Mouse (Mus musculus) ES-E14 (cell line): ENCODE measurements around the gene Gm43720. TPM values are rescaled to one million over a fixed set of nuclear protein-coding genes. Genes with fewer than 3 reads are reported as not detected.
A peak's percentile ranks its signal among the peaks of the same experiment; 100 is the strongest.

ENCODE experiments used
- DNase-seq: peaks from one replicate; pipeline ENCODE4 v3.0.0-alpha.2; 2013; ENCODE audit warnings: low read depth, low spot score
- H3K27ac ChIP-seq: 2 replicates; pipeline ENCODE4 v1.5.1; 2012; ENCODE audit warnings: low read depth, mild to moderate bottlenecking, low read length, moderate library complexity, mixed read lengths; ENCODE audit not compliant: poor library complexity, insufficient read depth, severe bottlenecking
- H3K36me3 ChIP-seq: 2 replicates; pipeline ENCODE4 v1.6.1; 2012; ENCODE audit warnings: mild to moderate bottlenecking, low read length, moderate library complexity, mixed read lengths; ENCODE audit not compliant: control insufficient read depth, poor library complexity, insufficient read depth, severe bottlenecking
- H3K4me1 ChIP-seq, 2 experiments: fragments of 150-350 bp in 1 of 2; sonication (generic) in 1 of 2; 2 replicates each; pipeline ENCODE4 v1.6.1; 2012; ENCODE audit warnings: low read length in 2 of 2, mild to moderate bottlenecking in 1 of 2, mixed read lengths in 1 of 2; ENCODE audit not compliant: control insufficient read depth in 2 of 2, insufficient read depth in 2 of 2, poor library complexity in 1 of 2
- H3K4me3 ChIP-seq, 2 experiments: fragments of 150-350 bp in 1 of 2; sonication (generic) in 1 of 2; 2 replicates each; pipeline ENCODE4 v1.5.1; 2012; ENCODE audit warnings: low read length in 2 of 2, low read depth in 1 of 2, mild to moderate bottlenecking in 1 of 2, mixed read lengths in 1 of 2; ENCODE audit not compliant: insufficient read depth in 1 of 2, poor library complexity in 1 of 2, severe bottlenecking in 1 of 2
- H3K9ac ChIP-seq: 2 replicates; pipeline ENCODE4 v1.6.1; 2012; ENCODE audit warnings: low read depth, mild to moderate bottlenecking, low read length, mixed read lengths; ENCODE audit not compliant: poor library complexity, insufficient read depth, severe bottlenecking
- H3K9me3 ChIP-seq: fragments of 150-350 bp; sonication (generic); 2 replicates; pipeline ENCODE4 v1.6.1; 2012; ENCODE audit warnings: low read depth, mild to moderate bottlenecking, low read length; ENCODE audit not compliant: control insufficient read depth, insufficient read depth
- CHD2 ChIP-seq: IDR thresholded peaks from 2 replicates; pipeline ENCODE4 v1.6.1; 2014; ENCODE audit warnings: mild to moderate bottlenecking, low read depth, low read length, inconsistent platforms
- HCFC1 ChIP-seq: IDR thresholded peaks from 2 replicates; pipeline ENCODE4 v1.6.1; 2012; ENCODE audit warnings: low read length, inconsistent platforms, borderline replicate concordance; ENCODE audit not compliant: insufficient read depth
- MAFK ChIP-seq: IDR thresholded peaks from 2 replicates; pipeline ENCODE4 v1.6.1; 2014; ENCODE audit warnings: mild to moderate bottlenecking, low read depth, low read length, inconsistent platforms; ENCODE audit not compliant: insufficient read depth
- ZC3H11A ChIP-seq: IDR thresholded peaks from 2 replicates; pipeline ENCODE4 v1.6.1; 2012; ENCODE audit warnings: low read depth, mild to moderate bottlenecking, inconsistent platforms, low read length, borderline replicate concordance
- ZNF384 ChIP-seq: IDR thresholded peaks from 2 replicates; pipeline ENCODE4 v1.6.1; 2012; ENCODE audit warnings: low read depth, low read length, inconsistent platforms
- in situ Hi-C, 2 experiments: fragments of 600-800 bp; cut with MboI; formaldehyde crosslinking; loops; one replicate each; pipeline ENCODE4 v1.15.1; 2025; ENCODE audit warnings: low sequenced_read_pairs in 2 of 2, inconsistent platforms in 1 of 2; ENCODE audit not compliant: unreplicated experiment in 2 of 2
- total RNA-seq: library from RNA; depleted of rRNA; stranded (reverse); fragments of 300-350 nt; gene quantifications from 2 replicates; pipeline ENCODE4 v1.2.3, GENCODE M21; 2012

Gene Gm43720
- total RNA-seq, 1 experiment = not detected

DNA sequence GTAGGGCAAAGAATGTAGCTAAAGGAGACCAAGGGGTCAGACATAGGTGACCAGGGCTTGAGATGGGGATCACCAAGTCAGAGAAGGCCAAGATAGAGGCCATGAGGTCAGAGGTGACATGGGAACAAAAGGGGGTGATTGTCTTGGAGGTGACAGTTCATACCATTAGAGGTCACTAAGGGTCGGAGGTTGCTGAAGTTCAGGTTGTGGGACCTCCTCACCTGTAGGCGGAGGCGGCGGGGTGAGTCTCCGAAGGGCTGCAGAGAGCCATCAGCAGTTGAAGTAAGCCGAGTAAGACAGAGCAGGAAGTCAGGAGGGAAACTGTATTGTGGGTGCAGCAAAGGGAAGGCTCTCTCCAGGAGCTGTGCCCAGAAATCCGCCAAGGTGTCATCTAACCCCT lies 1.8 kb downstream of the Gm43720 start:
- in situ Hi-C loops = no loop called here
- peaks cover 2 to 9% of the 10 kb centered on the region in 2 experiments; a peak in 2 of 4 replicates for H3K4me1 ChIP-seq
- H3K27ac ChIP-seq = no peak overlapping the region
- TF ChIP-seq MAFK (no peak), ZNF384 (no peak), HCFC1 (no peak), CHD2 (no peak), ZC3H11A (no peak)
- H3K4me3 ChIP-seq = no peak overlapping the region
- H3K9ac ChIP-seq = no peak overlapping the region
- no peaks in the 10 kb centered on the region for H3K9me3 ChIP-seq
- peaks cover 4% of the 10 kb centered on the region; the same call in 1 of the 2 replicates for H3K36me3 ChIP-seq
- no peak for DNase-seq

DNA sequence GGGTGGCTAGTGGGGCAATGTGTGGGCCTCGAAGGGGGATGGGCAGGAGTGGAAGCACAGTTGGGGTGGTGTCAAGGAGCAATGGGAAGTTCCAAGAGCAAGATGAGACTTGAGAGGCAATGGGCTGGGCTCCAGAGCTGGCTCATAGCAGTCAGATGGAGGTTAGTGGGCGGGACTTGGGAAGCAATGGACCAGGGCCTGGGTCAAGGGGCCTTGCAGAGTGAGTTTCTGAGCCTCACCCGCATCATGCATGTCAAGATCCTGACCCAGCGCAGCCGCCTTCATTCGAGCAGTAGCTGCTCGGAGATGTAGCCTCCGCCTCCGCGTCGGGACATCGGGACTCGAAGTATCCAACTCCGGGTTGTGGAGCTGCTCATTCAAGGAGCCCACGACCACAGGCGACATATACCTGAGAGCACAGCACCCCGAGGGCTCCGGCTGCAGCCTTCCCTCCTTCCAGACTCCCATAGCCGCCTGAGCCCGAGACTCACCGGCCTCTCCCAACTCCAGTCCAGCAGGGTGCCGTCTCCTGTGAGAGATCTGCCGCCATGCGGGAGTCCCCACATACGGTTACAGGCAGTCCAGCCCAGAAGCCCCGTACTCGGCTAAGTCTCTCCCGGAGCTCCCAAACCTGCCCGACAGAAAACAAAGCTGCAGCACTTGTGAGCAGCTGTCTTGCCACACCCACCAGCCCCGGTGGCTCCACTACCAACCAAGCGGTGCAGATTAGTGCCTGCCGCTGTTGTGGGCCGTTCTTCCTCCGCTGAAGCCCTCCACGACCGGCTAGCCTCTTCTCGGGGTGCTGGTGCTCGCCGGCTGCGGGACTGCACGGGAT lies 4.3 kb downstream of the Gm43720 start:
- no peaks in the 10 kb centered on the region; the same call in 1 of the 2 replicates for H3K36me3 ChIP-seq
- in situ Hi-C loops = no loop called here

DNA sequence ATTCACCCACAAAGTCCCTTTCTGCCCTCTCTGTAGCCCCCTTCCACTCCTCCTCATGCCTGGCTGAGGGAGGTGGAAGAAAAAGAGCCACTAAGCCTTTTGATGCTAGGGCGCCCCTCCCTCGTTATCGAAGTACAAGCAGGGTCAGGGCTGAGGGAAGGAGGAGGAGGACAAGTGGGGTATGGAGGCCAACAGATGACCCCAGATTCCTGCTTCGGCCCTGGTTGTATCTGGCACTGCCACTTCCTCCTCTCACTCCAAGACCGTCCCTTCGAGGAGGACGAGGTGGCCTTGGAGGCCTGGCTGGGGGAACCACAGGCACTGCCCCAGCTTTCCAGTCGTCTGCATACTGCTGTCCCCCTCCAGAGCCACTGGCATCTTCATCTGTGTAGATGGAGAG lies 5.6 kb downstream of the Gm43720 start:
- H3K9me3 ChIP-seq = no peaks in the 10 kb centered on the region
- H3K27ac ChIP-seq = no peak overlapping the region
- DNase-seq = no peak
- peaks cover 2 to 4% of the 10 kb centered on the region in 2 experiments; a peak in 2 of 4 replicates for H3K4me1 ChIP-seq
- TF ChIP-seq ZNF384 (no peak), ZC3H11A (no peak), MAFK (no peak)
- H3K36me3 ChIP-seq = no peaks in the 10 kb centered on the region; the same call in 1 of the 2 replicates
- H3K9ac ChIP-seq = no peak overlapping the region
- no peak overlapping the region for H3K4me3 ChIP-seq
- in situ Hi-C loops = no loop called here

More for the DNA sequence above, 4.3 kb downstream of the Gm43720 start:
- Histone ChIP-seq H3K27ac (no peak overlapping the region), H3K4me3 (peak overlapping the region; percentile 22 to 31; a peak in 3 of 4 replicates), H3K9ac (0 out of 2 replicates have a peak overlapping the region, but pooled peaks have one; percentile 23), H3K9me3 (no peaks in the 10 kb centered on the region), H3K4me1 (peaks cover 2 to 4% of the 10 kb centered on the region in 2 experiments; a peak in 2 of 4 replicates)
- no peak for DNase-seq
- TF ChIP-seq HCFC1 (no peak), ZC3H11A (no peak), ZNF384 (no peak)

DNA sequence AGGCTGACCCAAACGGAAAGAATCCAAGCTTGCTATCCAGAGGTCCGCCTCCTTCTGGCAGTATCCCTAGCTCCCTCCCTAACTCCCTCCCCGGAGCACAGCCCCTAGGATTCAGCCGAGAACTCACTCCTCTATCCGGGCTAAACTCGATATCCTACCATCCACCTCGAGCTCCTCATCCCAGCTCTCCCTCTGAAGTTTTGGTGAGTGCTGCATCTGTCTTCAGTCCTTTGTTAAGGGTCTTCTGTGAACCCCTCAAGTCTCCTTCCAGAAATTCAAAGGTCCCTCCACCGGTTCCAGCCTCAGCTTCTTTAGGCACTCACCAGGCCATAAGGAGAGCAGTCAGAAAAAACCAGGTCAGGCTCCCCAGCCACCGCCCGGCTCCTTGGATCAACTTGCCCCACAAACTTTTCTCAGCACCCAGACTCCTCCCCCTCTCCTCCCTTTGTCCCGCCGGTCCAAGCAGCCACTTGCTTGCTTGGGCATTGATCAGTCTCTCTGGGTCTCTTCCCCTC lies 7.3 kb downstream of the Gm43720 start, which contains the start of gene Gal3st4:
Gal3st4 (minus strand) TSS at position 432 of the 515 bp plus-strand sequence.
- no peaks in the 10 kb centered on the region for H3K9me3 ChIP-seq
- H3K27ac ChIP-seq = no peak within 1 kb of the TSS
- in situ Hi-C loops = no loop called here
- 0 out of 2 replicates have a peak within 1 kb of the TSS, but pooled peaks have one; percentile 40 for H3K9ac ChIP-seq
- no peak for TF ChIP-seq ZC3H11A
- no peak for TF ChIP-seq ZNF384
- no peak for TF ChIP-seq MAFK
- TF ChIP-seq HCFC1 = no peak
- TF ChIP-seq CHD2 = no peak
- DNase-seq = no peak
- H3K4me1 ChIP-seq = peaks cover 2 to 4% of the 10 kb centered on the region in 2 experiments; a peak in 2 of 4 replicates
- H3K4me3 ChIP-seq = peak within 1 kb of the TSS; percentile 18 to 60; a peak in 3 of 4 replicates
- no peaks in the 10 kb centered on the region for H3K36me3 ChIP-seq

DNA sequence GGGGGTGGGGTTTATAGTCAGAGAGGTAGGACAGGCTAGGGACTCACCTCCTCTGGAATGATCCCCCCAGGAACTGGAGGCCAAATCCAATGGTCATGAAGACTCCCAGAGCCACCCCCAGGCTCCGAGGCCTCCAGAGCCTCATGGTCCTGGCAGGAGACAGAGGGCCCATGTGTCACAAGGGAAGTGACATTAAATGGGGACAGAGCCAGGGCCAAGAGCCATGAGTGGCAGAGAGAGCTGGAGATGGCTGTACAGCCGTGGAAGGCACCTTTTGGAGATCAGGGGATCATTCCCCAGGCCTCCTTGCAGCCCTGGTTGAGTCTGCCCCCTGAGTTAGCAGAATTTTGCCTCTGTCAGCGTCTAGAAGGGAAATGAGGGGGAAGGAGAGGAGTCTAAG lies 8.5 kb downstream of the Gm43720 start:
- Histone ChIP-seq H3K27ac (no peak overlapping the region), H3K36me3 (no peaks in the 10 kb centered on the region), H3K4me1 (peaks cover 2 to 4% of the 10 kb centered on the region in 2 experiments; a peak in 2 of 4 replicates), H3K9me3 (no peaks in the 10 kb centered on the region), H3K9ac (no peak overlapping the region), H3K4me3 (no peak overlapping the region)
- no peak for DNase-seq
- TF ChIP-seq CHD2 (no peak), MAFK (no peak), HCFC1 (no peak), ZC3H11A (no peak), ZNF384 (no peak)
- in situ Hi-C loops = no loop called here
